Mouse (Mus musculus) testis, postnatal 10 days (tissue): ENCODE measurements at regions not wholly inside any gene's neighbourhood (a gene's known extent, or its start where the extent isn't known, plus 50 kb on each side); places are given as distances from the start of the nearest gene placed in this dataset.
A peak's percentile ranks its signal among the peaks of the same experiment; 100 is the strongest.

Experiments
- DNase-seq: peaks from one replicate; pipeline ENCODE4 v3.0.0; 2021; ENCODE audit warnings: low spot score

DNA sequence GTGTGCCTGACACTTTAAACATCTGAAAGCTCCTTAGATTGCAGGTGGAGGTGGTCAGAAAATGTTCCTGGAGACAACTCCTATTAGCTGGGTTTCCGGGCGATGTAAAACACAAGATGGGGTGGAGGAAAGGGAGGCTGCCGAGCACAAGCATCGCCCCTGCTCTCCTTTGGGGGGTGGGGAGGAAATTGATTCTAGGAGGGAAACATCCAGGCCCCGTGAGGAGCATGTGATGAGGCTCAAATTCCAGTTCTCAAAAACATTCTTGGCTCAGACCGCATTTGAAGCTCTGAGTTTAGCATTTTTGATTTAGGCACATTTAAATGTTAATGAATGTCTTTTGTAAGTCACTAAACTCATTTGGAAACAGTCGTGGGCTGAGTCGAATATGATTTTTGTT is 105.5 kb downstream of the Rpl14 start:
- DNase-seq, result no peak

DNA sequence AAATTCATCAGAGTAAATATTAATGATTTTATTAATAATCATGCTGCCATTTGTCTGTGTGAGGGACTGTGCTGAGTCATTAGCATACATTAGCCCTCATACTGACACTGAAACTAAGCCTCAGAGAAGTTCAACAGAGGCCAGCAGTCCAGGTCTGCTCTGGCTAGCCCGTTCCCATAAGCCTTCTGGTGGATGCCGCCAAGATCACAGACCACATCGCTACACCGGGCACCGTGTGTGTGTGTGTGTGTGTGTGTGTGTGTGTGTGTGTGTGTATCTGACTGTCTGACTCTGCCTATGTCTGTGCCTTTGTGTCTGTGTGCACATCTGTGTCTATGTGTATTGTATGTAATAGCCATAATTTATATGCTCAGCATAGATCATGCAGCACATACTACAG is 106.0 kb downstream of the Rpl14 start:
- DNase-seq, result no peak

DNA sequence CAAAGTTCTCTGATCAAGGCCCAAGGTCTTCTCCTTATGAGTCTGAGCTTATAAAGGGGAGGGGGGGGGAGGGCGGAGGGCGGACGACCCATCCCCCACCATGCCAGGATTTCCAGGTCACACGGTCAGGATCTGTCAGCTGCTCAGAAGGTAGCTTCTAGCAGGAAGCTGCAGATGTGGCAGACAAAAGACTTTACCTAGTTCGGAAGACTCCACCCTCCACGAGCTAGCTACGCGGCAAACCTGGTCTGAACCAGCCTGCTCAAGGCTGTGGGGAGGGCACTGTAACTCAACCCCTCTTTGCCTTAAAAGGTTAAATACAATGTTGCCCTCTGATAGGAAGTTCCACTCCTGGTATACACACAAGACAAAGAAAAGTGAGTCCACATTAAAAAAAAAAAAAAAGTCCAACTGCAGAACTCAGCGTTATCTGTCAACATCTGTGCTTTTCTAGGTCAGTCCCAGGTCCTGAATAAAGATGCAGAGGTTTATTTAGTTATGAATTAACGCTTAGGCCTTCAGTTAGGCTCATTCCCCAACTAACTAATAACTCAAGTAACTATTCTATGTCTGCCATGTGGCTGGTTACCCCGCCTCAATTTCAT is 108.7 kb downstream of the Rpl14 start:
- DNase-seq, result no peak

DNA sequence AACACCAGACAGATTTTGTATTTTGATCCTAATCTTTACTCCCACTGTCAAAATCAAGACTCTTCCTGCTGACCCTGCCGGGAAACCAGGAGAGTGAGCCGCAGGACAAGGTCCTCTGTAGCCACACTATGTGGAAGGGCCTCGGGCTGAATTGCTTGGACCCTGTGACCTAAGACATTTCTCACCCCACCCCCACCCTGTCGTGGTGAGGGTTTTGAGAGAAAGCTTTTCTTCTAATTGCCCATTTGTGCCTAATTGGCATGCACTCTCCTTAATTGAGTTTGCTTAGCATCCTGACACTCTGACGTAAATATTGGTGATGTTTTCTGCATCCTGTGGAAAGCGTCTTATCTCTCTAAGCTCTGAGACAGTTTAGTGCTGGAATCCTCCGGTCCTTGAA is 110.2 kb downstream of the Rpl14 start:
- DNase-seq, result no peak

DNA sequence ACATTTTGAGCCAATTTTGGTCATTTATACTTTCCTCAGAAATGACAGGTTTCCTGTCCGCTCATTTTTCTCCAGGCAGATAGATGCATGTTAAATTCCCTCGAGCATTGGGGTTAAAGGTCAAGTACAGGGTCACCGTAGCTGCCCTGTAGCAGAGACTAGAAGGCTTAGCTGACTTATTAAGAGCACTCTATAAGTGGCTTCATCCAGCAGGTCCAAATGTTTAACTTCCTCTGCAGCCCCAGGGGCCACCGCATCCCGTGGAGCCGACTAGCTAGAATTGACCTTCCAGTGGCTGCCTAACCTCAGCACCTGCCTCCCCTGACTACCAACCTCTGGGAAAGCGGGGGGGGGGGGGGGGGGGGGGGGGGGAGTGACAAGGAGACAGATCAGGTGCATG is 114.7 kb downstream of the Rpl14 start:
- DNase-seq, result no peak

DNA sequence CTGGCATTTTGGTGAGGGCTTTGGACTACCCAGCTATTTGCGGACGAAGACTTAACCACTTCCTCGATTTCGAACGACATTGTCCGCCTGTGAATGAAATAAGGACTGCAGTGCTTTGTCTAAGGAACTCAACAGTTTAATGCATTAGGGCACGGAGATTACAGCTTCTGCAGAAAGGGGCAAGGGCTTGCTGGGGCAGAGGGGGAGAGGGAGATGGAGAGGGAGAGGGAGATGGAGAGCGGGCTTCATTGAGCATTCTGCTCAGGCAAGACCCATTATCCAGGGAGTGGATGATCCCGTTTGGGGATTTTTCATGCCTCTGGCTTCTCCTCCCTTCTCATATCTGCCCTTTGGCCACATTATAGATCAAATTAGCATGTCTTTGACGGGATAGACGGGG is 117.8 kb downstream of the Rpl14 start:
- DNase-seq, result no peak

DNA sequence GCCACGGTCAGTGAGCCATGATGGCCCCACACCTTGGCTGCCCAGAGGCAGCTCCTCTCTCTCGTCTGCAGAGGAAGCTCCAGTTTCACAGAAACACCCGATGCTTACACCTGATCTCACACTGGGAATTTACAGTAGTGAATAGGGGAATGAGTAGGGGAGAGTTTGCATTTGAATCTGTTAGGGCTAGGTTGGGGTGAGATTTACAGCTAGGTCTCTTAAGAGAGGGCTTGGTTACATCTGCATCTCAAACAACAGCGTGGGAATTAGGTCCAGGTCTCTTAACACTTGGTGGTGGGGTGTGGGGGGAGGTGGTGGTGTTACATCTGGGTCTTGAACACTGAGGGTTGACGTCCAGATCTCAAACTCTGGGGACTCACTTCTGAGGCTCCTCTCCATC is 119.3 kb downstream of the Rpl14 start:
- no peak for DNase-seq

DNA sequence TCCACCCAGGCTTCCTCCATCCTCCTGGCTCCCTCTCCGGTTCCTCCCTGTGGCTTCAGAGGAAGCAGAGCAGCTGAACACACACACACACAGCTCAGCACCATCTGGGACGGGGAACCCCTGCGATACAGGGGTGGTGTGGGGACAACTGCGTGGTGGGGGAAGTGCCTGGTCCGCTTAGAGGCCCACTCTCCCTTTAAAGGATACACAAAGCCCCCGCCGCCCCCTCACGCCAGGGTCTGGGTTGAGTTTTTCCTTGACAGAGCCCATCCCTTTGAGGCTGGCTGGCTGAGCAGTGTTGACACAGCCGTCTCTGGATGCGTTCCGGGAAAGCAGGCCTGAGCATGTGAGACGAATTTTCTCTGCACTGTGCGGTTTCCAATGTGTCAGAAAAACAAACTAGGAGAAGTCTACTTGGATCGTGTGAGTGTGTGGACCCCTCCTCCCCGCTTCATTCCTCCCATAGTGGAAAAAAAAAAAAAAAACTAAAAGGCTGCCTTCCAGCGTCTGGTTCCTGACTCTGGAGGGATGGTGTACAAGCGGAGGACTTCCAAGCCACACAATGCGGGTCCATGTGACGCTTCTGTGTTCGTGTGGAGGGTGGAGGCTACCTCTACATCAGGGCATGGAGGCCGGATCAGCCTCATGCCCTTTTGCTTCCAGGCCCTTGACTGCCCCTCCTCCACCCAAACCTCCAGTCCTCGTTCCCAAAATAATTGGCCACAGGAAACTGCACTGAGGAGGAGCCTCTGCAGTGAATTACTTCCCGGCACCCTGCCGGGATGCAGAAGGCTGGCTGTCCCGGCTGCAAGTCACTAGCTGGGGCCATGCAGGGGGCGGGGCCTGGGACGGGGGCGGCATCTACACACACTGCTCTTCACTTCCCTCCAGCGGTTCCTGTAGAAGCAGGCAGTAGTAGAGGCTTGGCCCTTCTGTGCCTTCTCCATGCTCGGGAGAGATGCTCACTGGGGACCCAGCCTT is 120.0 kb downstream of the Rpl14 start:
- DNase-seq, result peak; percentile 92

DNA sequence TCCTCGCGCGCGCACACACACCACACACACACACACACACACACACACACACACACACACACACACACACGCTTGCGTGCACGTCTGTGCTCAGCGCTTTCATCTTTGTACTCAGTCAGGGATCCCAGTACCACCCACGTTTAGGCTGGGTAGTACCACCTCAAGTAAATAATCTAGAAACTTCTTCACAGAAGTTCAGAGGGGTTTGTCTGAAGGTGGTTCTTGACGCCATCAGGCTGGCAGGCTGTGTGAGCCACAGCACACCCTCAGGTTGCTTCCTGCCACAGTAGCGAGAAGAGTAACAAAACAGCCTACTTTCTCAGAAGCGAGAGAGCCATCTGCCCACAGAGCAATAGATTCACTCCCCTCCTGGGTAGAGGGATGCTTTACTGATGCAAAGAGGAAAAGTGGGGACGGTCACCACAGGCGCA is 120.7 kb downstream of the Rpl14 start:
- no peak for DNase-seq

DNA sequence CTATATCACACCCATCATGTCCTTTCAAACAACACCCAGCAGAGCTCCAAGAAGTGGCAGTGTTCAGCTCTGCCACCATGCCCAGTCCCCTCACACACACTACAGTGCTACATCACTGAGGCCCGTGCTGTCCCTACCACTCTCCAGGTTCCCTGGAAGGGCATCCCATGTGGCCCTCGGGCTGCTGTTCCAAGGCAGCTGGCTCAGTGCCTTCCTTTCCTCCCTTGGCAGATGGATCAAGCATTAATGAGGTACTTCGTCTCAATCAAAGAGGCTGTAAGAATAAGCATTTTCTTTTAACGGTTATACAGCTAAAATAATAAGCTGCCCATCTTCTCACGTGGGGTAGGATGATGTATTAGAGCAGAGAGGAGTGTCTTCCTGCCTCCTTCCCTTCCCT is 123.2 kb downstream of the Rpl14 start:
- no peak for DNase-seq

DNA sequence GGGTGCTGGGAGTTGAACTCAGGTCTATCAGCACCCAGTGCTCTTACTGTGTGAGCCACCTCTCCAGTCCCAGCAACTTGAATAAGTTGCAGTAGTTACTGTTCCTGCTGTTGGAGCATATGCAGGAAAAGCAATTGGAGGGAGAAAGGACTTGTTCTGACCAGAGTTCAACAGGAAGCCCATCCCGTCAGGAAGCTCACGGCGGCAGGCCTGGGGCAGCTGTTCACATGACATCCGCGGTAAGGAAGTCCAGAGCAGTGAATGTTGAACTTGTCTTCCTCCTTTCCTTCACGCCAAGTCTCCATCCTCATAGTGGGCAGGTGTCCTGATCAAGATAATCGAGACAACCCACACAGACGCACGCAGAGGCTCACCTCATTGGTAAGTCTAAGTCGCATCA is 124.7 kb downstream of the Rpl14 start:
- DNase-seq, result no peak

DNA sequence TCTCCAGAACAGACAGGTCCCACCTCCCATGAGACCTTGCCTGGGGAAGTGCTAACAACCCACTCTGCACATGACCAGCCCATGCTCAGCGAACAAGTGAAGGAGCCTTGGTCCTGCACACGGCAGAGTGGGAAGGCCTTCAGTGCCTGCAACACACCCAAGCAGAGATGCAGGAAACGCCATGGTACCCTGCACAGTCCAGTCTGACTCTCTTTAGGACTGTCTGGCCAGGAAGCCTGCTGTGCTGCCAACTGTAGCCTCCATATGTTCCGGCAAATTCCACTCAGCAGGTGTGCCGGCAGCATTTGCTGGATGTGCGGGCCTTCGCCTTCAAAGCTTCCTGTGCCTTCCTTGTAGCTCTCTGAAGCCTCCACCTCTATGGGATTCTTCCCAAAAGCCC is 126.5 kb downstream of the Rpl14 start:
- no peak for DNase-seq

DNA sequence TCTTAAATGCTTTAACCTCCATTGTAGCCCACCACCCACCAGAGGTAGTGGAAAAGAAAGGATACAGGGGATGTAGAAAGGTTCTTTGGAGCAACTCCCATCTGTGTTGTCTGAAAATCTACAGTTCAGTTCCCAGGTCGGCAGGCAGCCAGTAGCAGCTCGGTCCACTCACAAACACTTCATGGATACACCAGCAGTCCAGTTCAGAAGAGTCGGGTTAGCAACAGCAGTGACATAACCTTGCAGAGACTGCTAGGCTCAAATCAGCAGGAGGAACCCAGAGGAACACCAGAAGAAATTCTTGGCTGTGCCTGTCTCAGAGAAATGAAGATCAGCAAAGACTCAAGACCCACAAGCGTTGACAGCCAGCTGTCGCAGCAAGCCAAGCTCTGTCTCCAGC is 128.5 kb downstream of the Rpl14 start:
- no peak for DNase-seq

DNA sequence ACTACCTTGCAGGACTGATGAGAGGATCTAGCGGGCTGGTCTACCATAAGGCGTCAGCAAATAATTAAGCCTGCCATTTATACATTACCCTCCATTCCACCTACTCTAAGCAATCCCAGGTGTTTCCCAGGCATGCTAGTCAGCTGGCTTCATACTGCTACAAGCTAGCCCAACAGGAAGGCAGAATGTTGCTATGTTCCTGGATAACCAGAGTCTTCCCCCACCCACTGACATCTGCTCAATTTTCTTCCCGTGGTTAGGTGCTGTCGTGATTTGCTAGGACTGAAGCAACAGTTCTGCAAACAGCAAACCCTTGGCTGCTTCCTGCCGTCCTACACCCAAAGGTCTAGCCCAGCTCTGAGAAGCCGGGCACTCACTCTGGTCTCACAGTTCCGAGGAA is 131.6 kb downstream of the Rpl14 start:
- no peak for DNase-seq

DNA sequence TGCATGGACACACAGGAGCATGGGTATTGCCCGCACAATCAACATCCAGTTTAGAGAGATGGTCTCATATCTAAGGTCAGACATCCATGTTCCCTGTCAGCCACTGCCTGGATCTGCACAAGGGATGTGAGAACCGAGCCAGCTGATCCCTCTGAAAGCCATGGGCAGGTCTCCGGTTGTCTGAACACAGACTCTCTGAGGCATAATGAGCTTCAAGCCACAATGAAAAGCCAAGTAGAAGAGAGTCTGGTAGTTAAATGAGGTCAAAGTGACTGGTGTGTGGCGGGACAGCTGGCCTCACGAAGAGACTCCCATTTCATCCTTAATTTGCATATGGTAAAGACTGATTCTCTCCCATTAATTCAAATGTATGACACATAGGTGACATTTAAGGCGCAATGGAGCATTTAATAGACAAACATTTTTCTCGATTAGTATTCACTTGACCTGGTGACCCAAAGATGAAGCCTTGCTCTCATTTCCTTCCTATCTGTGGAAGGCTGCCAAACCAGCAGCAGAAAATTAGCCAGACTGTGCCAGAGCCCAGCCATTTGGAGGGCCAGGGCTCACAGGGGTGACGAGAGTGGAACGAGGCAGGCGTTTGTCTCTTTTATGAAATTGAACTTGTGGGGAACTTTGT is 132.2 kb downstream of the Rpl14 start:
- DNase-seq, result no peak

DNA sequence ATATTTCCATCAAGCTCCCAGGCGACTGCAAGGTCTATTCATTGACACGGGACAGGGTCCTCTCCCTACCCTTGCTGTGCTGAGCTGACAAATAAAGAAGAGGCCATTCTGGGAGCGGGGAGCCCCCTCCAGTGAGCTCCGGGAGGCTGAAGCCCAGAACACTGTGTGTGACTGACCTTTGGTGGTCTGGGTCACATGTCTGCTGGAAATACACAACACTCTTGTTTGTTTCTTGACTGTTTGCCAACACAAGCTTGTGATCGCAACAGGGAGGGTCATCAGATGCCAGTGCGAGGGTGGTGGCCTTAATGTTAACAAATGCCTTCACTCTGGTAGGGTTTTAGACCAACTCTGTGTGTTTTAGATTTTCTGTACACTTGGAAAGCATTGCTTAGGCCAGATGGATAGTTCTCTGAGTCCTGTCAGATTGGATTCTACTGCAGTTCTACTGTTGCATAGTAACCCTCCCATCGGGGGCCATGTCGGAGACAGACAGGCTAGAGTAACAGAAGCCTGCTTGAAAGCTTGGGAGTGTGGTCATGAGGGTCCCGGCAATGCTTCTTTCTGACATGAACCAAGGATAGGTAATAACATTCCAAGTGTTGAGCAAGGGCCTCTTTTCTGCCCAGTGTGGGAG is 135.4 kb downstream of the Rpl14 start:
- DNase-seq, result no peak

DNA sequence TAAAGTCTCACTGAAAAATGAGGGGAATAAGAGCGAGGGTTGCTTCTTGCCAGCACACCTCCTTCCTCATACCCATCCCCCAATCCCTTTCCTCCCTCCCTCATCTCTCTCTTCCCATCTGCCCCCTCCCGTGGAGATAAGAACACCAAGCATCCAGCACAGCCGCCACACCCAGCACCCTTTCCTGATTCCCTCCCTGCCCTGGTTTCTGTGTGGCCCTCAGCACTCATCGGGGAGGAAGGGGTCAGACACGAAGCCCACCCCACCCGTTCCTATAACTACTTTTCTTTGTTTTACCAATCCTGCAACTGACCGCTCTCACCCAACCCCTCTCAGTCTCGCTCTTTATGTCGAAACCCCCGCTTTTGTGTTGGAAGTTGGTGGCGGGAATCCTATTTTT is 137.3 kb downstream of the Rpl14 start:
- DNase-seq, result no peak

DNA sequence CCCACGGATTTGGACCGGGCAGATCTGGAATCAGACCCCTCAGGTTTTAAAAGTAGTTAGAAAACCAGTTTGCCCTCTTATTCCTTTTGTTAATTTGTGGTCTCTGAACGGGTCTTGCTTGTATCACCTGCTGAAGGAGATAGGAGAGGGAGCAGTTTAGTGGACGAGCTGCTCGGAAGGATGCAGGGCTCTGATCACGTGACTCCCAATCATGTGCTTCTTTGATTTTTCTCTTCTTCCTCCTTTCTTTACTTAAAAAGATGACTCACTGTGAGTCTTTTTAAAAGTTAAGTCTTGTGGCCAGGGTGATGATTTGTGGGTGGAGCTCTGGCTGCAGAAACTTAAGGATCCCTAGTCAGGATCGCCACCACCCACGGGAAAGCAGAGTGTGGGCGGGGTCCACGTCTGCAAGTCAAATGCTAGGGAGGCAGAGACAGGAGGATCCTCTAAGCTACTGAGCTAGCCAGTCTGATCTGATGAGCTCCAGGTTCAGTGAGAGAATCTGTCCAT is 138.0 kb downstream of the Rpl14 start:
- DNase-seq, result no peak

DNA sequence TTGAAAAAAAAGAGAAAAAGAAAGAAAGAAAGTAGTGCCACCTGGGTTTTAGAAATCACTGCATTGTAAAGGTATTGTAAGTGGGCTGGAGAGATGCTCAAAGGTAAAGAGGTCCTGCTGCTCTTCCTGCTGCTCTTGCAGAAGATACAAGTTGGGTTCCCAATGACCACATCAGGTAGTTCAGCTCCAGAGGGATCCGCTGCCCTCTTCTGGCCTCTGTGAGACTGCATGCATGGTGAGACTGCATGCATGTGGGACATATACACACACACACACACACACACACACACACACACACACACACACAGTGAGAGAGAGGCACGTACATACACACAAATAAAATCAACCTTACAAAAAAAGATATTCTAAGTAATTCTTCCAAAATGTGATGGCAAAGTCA is 141.7 kb downstream of the Rpl14 start:
- DNase-seq, result no peak

DNA sequence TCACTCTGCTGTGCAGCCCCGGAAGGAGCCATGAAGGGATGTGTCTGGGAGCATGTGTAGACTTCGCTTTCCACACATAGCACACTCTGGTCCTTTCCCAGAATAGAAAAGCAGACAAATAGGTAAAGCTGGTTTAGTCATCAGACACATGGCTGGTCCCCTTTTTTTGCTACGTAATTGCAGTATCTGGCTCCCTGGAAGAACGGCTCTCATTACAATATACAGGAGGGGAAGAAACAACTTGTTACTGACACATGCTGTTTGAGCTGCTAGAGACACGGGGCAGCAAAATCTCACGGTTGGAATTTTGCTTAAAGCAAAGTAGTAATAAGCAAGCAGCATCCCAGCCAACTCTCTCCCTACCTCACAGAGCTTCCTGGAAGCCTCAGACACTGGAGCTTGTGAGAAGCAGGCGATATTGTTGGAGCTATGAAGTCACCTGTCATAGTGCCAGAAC is 144.4 kb downstream of the Rpl14 start:
- DNase-seq, result no peak

DNA sequence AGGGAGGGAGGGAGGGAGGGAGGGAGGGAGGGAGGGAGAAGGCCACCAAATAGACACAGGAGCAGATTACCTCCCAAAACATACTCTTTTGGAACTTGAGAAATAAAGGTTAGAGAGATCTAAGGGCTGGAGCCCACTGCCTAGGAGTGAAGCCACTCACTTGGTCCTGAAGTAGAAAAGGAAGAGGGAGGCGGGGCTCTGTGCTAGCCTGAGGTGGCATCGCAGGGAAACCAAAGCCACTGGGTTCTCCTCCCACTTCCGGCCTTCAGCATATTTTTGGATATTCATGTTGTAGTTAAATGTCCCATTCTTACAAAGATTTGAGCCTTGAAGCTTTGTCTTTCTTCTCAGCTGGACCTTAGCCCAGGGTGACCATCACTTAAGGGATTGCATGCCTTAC is 147.6 kb downstream of the Rpl14 start:
- no peak for DNase-seq

DNA sequence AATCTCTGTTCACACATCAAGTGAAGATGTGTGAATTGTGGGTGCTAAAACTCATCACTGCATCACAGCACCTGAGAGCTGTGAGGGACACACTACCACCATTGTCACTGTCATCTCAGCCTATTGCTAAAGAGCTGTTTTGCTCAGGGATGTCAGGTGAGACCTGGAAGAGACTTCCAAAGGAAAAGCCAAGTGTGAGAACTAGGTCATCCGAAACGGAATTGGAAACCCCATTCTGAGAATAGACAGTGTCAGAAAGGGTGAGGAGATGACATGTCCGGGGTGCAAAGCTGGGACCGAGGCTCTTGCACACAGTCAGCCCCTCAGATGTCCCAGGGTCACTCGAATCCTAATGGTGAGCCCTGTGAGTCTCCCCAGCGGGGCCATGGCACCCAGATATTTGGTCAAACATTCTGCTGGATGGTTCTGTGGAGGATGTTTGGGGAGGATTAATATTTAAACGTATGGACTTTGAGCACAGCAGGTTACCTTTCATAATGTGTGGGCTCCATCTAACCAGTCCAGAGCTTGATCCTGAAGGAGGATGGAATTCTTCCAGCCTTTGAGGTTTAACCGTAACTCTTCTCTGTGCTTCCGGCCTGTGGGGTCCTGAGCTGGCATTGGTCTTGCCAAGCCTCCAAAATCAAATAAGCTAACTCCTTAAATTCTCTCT is 150.3 kb downstream of the Rpl14 start:
- DNase-seq, result no peak
